Mouse (Mus musculus) embryonic facial prominence, embryonic 10.5 days (tissue): ENCODE data around the gene Shcbp1. TPM values are rescaled to one million over a fixed set of nuclear protein-coding genes. Genes with fewer than 3 reads are reported as not detected.
A peak's percentile ranks its signal among the peaks of the same experiment; 100 is the strongest.
"Not testable (repeated sequence)": the region's sequence is repeated elsewhere in the genome, so short reads cannot be mapped to it uniquely, and the experiment has no call there.

ENCODE experiments used
- DNase-seq: peaks from one replicate; pipeline ENCODE4 v3.0.0-alpha.2; 2017; ENCODE audit warnings: low spot score
- H3K27ac ChIP-seq: fragments of 300-500 bp; sonication (generic); replicated peaks from 2 replicates; pipeline ENCODE4 v1.5.1; 2016; ENCODE audit warnings: mild to moderate bottlenecking
- H3K27me3 ChIP-seq: fragments of 300-500 bp; sonication (generic); replicated peaks from 2 replicates; pipeline ENCODE4 v1.6.1; 2016; ENCODE audit warnings: low read depth, mild to moderate bottlenecking; ENCODE audit not compliant: poor library complexity, severe bottlenecking
- H3K36me3 ChIP-seq: fragments of 300-500 bp; sonication (generic); replicated peaks from 2 replicates; pipeline ENCODE4 v1.6.1; 2016; ENCODE audit warnings: mild to moderate bottlenecking, moderate library complexity
- H3K4me1 ChIP-seq: fragments of 300-500 bp; sonication (generic); 2 replicates; pipeline ENCODE4 v1.6.1; 2016
- H3K4me3 ChIP-seq: fragments of 300-500 bp; sonication (generic); 2 replicates; pipeline ENCODE4 v1.5.1; 2016; ENCODE audit warnings: mild to moderate bottlenecking, moderate library complexity
- H3K9me3 ChIP-seq: fragments of 300-500 bp; sonication (generic); 2 replicates; pipeline ENCODE4 v1.6.1; 2016; ENCODE audit warnings: mild to moderate bottlenecking
- WGBS: fragments of 180-500 bp; shearing (Covaris S2); methylation state at CpG from one replicate; pipeline ENCODE4 v1.1.7; 2016; 5-methylcytosine and 5-hydroxymethylcytosine counted together
- polyA plus RNA-seq: library from polyadenylated mRNA; unstranded; fragments of >200 nt; fragmentation: Nextera tagmentation; extraction: Ambion mirVana; gene quantifications from 2 replicates; pipeline ENCODE4 v1.2.1, GENCODE M21; 2016

The Shcbp1 gene
- polyA plus RNA-seq = 93.0 and 94.8 TPM in 2 replicates

DNA sequence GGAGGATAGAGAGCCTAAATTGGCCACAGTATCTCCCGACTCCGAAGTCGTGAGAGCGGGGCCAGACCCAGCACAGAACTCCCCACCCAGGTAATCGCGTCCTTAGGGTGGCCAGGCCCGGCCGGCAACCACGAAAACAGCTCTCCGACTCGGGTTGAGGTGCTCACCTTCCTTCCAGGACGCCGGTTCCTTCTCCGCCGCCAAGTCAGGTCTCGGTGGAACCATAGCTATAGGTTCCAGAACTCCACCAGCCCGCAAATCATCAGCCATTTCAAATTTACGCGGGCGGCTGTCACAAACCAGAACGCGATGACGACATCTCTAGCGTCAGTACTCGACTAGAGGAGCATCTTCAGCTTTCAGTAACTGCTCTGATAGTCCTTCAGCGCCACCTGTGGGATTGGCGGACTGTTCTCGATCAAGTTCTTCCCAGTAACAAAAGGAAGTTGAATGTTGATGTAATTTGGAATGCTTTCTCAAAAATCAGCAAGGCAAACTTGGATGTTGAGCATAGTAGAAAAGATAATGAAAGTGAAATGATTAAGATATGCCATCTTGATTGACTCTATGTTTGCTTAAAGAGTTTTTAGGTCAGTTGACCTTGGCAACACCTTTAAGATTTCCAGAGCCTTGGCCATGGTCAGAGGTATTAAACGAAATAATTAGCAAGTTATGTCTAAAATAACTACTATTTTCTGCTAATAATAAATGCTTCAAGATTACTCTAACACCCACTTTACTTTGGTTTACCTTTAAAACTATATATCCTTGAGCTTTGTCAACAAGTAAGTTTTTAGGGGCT, at the start of gene Shcbp1:
Shcbp1 (minus strand) TSS at position 314 of the 802 bp plus-strand sequence.
- peak within 1 kb of the TSS; percentile 80 for H3K4me3 ChIP-seq
- peak within 1 kb of the TSS; percentile 82 for H3K27ac ChIP-seq
- H3K36me3 ChIP-seq = peaks cover 32% of the 10 kb centered on the region
- H3K4me1 ChIP-seq = peaks cover 12% of the 10 kb centered on the region
- 6% methylated on average over 29 of the region's 29 CpGs for WGBS
- no peaks in the 10 kb centered on the region for H3K27me3 ChIP-seq
- peak; percentile 90 for DNase-seq
- peaks cover 10% of the 10 kb centered on the region; the same call in 1 of the 2 replicates for H3K9me3 ChIP-seq

DNA sequence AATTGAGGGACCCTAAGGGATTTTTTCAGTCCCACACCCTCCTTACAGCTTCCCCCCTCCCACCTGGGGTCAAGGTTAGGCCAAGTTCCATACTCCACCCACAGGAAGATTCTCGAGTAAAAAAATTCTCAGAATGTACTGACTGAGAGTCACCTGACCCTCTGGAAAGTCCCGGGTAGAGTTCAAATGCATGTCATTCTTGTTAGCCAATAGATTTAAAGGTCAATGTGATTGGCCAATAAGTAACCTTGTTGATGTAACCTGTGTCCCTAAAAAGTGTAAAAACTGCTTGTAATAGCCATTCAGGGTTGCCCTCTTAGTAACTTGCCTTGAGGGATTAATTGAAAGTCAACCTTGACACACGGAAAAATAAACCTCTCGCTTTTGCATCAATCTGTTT, 29.5 kb upstream of the Shcbp1 start:
- 86% methylated on average over 4 of the region's 4 CpGs for WGBS
- Histone ChIP-seq H3K9me3 (no peaks in the 10 kb centered on the region), H3K4me3 (no peak overlapping the region), H3K36me3 (no peaks in the 10 kb centered on the region), H3K27me3 (no peaks in the 10 kb centered on the region), H3K27ac (no peak overlapping the region), H3K4me1 (no peaks in the 10 kb centered on the region)
- DNase-seq = no peak

DNA sequence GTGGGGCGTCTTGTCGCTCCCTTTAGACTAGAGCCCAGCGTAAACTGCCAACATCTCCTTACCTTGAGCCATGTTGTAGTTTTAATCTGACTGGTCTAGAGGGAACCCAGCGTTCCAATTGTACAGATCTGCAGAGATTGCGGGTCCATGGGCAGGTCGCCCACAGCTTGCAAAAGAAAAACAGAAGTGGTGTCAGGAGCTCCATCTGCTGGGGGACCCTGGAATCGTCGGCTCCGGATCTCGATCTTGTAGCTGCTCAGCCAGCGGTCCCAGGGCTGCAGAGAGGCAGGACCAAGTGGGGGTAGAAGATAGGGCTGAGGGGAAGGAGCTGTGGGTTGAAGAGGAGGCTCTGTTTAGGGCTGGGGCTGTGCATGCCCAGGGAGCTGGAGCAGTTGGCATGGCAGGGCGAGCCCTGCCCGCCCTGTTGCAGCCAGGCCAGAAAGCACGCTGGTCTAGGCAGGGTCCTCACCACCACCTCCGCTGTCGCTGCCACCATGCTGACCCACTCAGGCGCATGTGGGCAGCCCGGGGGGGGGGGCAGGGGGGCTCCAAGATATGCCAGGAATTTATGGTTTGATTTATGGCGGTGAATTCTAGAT, 21.3 kb upstream of the Shcbp1 start:
- no peaks in the 10 kb centered on the region for H3K27me3 ChIP-seq
- WGBS = 61% methylated on average over 19 of the region's 19 CpGs
- DNase-seq = peak; percentile 63

DNA sequence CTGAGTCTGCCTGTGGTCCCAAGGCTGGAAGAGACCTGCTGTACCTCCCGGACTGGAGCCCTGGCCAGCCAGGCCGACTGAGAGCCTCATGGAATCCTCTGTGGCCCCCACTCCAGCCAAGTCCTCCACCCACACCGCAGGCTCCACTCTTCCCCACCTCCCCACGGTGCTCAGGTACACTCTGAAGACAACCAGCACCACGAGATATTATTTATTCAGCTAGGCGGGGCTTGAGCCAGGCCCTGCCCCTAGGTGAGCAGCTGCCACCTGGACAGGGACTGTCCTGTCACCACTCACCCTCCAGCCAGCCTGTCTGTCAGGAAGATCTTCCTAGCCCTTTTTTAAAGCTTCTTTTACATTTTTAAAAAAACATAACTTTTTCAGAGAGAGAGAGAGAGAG, 1.1 kb downstream of the Shcbp1 start:
- DNase-seq = no peak
- Histone ChIP-seq H3K4me3 (peak overlapping the region; percentile 80), H3K36me3 (peaks cover 43% of the 10 kb centered on the region), H3K27ac (no peak overlapping the region), H3K9me3 (peaks cover 20% of the 10 kb centered on the region; the same call in 1 of the 2 replicates), H3K27me3 (no peaks in the 10 kb centered on the region), H3K4me1 (peaks cover 12% of the 10 kb centered on the region)
- 78% methylated on average over 6 of the region's 6 CpGs for WGBS

More for the DNA sequence above, 21.3 kb upstream of the Shcbp1 start:
- no peak overlapping the region for H3K27ac ChIP-seq
- no peaks in the 10 kb centered on the region for H3K36me3 ChIP-seq
- H3K4me1 ChIP-seq = no peaks in the 10 kb centered on the region
- H3K9me3 ChIP-seq = peaks cover 5% of the 10 kb centered on the region; the same call in 1 of the 2 replicates
- H3K4me3 ChIP-seq = no peak overlapping the region

DNA sequence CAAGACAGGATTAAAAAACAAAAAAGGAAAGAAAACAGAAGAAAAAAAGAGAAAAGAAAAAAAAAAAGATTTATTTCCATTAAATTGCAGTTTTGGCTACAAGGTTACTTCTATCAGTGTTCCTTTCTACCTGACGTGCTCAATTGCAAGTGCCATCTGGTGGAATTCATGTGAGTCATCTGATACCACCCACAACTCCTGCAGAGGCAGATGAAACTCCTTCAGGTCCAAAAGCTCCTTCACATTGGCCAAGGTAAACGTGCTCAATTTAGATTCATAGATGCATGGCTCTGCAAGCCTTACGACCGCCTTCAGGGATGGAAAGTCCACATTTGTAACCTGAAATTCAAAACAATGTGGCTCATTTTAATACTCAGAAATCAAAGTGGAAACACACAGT, 14.6 kb downstream of the Shcbp1 start:
- no peaks in the 10 kb centered on the region for H3K9me3 ChIP-seq
- no peak overlapping the region for H3K27ac ChIP-seq
- DNase-seq = no peak
- H3K27me3 ChIP-seq = no peaks in the 10 kb centered on the region
- H3K4me3 ChIP-seq = no peak overlapping the region
- H3K36me3 ChIP-seq = peaks cover 10% of the 10 kb centered on the region
- H3K4me1 ChIP-seq = no peaks in the 10 kb centered on the region
- 87% methylated on average over 4 of the region's 4 CpGs for WGBS

DNA sequence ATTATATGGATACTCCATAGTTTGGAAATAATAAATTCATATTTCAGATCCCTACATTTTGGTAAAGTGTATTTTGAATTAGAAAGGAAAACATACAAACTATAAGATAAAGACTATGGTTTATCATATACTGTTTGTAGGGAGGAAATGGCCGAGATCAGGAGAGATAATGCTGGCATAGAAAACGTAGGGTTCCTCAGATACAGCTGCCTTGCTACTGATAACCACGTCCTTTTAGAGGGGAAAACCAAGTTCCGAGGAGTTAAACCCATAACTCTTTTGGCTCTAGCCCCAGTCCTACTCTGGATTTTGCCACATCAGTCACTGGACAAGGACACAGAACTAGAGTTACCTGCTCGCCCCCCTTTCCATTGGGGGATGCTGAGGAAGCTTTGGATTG, 26.3 kb downstream of the Shcbp1 start:
- H3K4me1 ChIP-seq = no peaks in the 10 kb centered on the region
- no peak overlapping the region for H3K27ac ChIP-seq
- WGBS = 90% methylated on average over 5 of the region's 5 CpGs
- H3K9me3 ChIP-seq = no peaks in the 10 kb centered on the region
- peaks cover 40% of the 10 kb centered on the region for H3K36me3 ChIP-seq
- no peak for DNase-seq
- no peaks in the 10 kb centered on the region for H3K27me3 ChIP-seq
- no peak overlapping the region for H3K4me3 ChIP-seq

DNA sequence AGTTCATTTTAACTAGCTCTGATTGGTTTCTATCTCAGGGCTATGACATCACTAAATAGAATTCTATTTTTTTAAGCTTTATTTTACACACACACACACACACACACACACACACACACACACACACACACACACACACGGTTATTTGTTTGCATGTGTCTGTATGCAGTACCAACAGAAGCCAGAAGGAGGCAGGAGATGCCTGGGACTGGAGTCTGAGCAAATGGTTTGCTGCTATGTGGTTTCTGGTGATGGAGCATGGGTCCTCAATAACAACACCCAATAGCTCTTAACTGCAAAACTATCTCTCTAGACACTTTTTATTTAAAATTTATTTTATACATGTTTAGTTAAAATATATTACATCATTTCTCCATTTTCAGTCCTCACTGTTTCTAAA, 48.4 kb downstream of the Shcbp1 start:
- Histone ChIP-seq H3K4me3 (no peak overlapping the region), H3K4me1 (no peaks in the 10 kb centered on the region), H3K27me3 (no peaks in the 10 kb centered on the region), H3K27ac (no peak overlapping the region), H3K36me3 (peaks cover 14% of the 10 kb centered on the region), H3K9me3 (peaks cover 13% of the 10 kb centered on the region)
- no peak for DNase-seq
- 69% methylated on average over 1 of the region's 1 CpGs for WGBS

DNA sequence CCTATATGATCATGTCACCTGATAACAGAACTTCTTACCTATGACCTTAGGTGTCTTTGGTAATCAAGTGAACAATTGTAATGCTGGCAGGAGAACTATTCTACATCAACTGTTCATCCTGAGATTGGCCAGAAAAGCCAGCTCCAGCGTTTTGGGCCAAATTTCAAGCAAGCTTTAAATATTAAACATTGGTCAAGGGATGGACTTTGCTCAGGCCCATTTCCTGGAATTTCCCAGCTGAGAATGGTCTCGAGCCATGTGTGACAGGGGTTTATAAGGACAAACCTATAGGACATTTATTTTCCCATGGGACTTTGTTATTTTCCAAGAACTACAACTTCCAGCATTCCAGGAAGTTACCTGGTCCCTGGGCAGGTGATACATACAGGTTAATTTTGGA, 63.8 kb downstream of the Shcbp1 start:
- DNase-seq = no peak
- H3K4me3 ChIP-seq = no peak overlapping the region
- H3K9me3 ChIP-seq = no peaks in the 10 kb centered on the region
- H3K36me3 ChIP-seq = no peaks in the 10 kb centered on the region
- H3K27me3 ChIP-seq = no peaks in the 10 kb centered on the region
- H3K4me1 ChIP-seq = no peaks in the 10 kb centered on the region
- no peak overlapping the region for H3K27ac ChIP-seq
- WGBS = 61% methylated on average over 2 of the region's 2 CpGs

DNA sequence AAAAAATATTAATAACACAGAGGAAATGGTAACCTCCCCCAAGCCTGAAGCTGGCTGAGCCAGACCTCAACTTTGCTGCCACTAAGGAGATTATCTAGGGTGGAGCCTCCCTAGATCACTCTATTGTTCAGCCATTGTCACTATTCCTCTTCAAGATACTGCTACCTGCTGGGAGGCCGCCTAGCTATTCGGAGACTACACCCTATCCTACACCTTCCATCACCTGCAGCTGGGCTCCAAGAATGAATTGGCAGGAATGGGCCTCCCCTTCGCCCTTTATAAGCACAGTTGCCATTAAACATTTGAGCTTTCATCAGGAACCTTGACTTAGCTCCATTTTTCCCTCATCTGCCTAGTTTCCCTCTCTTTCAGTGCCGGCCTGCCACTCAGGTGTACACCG, 71.0 kb downstream of the Shcbp1 start:
- H3K27me3 ChIP-seq, H3K4me1 ChIP-seq, H3K9me3 ChIP-seq, H3K27ac ChIP-seq, H3K36me3 ChIP-seq, H3K4me3 ChIP-seq, DNase-seq: not testable (repeated sequence)
- WGBS = 72% methylated on average over 5 of the region's 5 CpGs

DNA sequence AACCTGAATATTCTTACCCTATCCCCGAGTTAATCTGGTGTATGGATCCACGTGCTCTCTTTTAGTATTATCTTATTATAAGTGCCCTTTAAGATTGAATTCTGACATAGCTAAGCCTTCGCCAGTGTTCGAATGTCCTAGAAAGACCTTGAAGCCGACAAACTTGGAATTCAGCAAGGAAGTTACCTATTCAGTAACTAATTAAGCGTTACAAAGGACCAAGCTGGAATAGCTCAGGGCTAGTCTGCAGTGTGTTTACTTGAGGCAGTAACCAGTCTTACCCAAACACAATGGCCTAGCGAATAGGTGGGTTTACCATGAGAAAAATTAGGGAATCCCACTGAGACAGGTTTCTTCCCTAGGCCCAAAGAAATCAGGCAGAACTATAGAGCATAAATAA, 71.5 kb downstream of the Shcbp1 start:
- not testable (repeated sequence) for H3K4me1 ChIP-seq, H3K4me3 ChIP-seq, DNase-seq, H3K27me3 ChIP-seq, H3K9me3 ChIP-seq, H3K27ac ChIP-seq, H3K36me3 ChIP-seq
- 86% methylated on average over 7 of the region's 7 CpGs for WGBS

DNA sequence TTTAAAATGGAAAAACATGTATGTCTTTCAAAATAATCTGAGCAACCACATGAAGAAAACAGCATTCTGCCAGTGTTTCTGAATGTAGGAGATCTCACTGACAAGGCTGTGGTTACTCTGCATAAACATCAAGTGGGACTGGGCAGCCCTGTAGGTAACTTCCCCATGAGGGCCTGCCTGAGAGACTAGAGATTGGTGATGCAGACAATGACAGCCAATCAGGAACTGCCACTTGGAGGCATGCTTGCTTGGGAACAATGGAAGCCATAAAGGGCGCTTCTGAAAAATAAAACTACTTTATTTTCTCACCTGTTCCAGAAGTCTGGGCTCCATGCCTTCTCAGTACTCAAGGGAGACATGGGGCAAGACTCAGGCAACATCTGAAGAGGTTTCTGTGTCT, 87.7 kb downstream of the Shcbp1 start:
- H3K4me1 ChIP-seq = no peaks in the 10 kb centered on the region
- H3K27me3 ChIP-seq = no peaks in the 10 kb centered on the region
- no peak overlapping the region for H3K27ac ChIP-seq
- WGBS = 51% methylated on average over 1 of the region's 1 CpGs
- H3K9me3 ChIP-seq = no peaks in the 10 kb centered on the region
- no peak for DNase-seq
- H3K36me3 ChIP-seq = no peaks in the 10 kb centered on the region
- H3K4me3 ChIP-seq = no peak overlapping the region
